Mouse (Mus musculus) mouse trophoblast stem cell (cell line): ENCODE measurements around the gene Espnl.

Experiments used
- in situ Hi-C, 2 experiments: fragments of 300-500 bp; cut with MseI, MboI; formaldehyde crosslinking; loops; 2 replicates in 1 of 2; 3 replicates in 1 of 2; pipeline ENCODE4 v1.15.1; 2025

The Espnl gene

DNA sequence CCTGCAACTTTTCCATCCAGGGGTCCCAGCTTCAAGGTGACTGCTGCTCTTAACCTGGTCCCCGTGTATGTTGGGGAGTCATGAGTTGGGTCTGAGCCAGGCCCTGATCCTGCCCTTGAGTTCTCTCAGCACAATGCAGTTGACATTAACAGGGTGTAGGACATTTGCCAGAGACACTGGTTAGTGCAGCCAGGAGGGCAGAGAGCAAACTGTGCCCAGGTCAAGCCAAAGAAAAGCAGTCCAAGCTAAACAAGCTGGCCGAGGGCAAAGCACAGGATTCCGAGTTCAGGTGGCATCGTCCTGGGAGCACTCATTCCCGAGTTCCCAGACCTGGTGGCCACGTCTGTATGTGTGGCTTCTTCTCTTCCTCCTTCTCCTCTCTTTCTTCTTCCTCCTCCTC, 4.2 kb upstream of the Espnl start:
- in situ Hi-C loops: no loop called here

- in situ Hi-C loops: no loop called here
Observed at GRCm38 (mm10) chr1:91324646-91325045, 2.8 kb downstream of the Espnl start.

GRCm38 (mm10) chr1:91325488-91326042, 3.7 kb downstream of the Espnl start:
- in situ Hi-C loops: no loop called here

DNA sequence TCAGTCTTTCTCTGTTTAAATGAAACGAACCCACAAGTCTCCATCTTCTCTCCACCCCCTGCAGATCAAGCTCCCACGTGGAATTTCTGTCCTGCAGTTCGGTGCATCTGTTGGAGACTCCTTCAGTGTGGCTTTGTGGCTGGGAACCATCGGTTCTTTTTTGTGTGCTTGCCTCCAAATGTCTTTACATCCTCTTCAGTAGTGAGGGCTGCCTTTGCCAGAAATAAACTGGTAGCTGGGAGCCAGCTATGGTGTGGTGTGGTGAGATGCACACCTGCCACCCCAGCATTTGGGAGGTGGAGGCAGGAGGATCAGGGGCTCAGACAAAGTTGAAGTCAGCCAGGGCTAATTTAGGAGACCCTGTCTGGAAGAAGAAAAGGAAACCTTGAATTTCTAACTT, 10.2 kb downstream of the Espnl start:
- in situ Hi-C loops: no loop called here

DNA sequence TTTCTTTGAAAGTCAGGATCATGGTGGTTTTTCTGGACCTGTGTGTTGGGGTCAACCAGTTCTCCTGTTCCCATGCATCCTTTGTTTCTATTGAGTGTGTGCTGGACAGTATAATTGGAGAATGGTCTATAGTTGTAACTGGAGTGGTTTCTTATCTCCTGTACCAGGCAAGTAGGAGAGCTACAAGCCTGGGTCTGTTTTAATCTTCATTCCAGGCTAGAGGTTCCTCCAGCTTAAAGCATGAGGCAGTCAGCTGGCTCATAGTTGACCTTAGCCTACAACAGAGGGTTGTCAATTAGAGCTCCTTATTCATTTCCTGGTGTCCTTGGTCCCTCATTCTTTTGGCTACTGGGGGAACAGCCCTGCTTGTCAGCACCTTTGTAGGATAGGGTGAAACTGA, 11.7 kb downstream of the Espnl start:
- in situ Hi-C loops: no loop called here

- in situ Hi-C loops: no loop called here
Observed at GRCm38 (mm10) chr1:91337355-91337754, 15.5 kb downstream of the Espnl start.

- in situ Hi-C loops: no loop called here
Observed at GRCm38 (mm10) chr1:91344001-91344400, 22.1 kb downstream of the Espnl start.

GRCm38 (mm10) chr1:91344921-91345685, 23.2 kb downstream of the Espnl start:
- in situ Hi-C loops: no loop called here

DNA sequence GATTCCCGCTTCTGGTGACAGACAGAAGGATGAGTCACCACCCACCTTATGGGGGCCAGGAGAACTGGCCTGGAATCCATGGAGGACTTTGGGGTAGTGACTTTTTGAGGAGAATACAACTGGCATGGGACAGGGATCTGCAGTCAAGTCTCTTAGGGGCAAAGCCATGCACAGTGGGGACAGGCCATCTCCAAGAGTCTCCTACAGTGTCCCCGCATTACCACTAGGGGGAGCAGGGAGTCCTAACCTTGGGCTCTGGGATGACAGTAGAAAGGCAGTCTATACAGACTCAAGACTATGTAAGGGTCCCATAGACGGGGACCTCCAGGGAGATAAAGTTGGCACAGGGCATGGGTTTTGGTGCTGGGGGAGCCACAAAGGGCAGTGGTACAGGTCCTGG, 25.0 kb downstream of the Espnl start:
- in situ Hi-C loops: no loop called here

DNA sequence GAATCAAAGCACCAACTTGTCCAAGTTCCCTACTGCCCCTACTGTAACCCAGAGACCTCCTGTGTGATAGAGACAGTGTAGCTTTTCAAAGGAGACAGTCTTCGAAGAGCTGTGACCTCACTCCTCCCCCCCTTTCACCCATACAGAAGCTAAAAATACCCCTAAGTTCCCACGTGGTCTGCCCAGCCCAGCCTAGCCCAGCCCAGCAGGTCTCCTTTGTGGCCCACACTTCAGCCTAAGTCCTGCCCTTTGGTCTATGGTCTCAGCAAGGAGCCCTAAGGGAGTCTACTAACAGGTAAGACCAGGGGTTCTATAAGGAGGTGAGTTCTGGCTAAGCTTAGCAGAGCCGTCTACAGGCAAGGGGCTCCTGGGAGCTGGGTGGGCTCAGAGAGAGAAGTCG, 29.0 kb downstream of the Espnl start, which contains the start of gene Klhl30:
Gene Klhl30 (plus strand): TSS at position 176 of the 400 bp plus-strand sequence.
- in situ Hi-C loops: no loop called here

- in situ Hi-C loops: no loop called here
Observed at GRCm38 (mm10) chr1:91351249-91351648, 29.4 kb downstream of the Espnl start.

DNA sequence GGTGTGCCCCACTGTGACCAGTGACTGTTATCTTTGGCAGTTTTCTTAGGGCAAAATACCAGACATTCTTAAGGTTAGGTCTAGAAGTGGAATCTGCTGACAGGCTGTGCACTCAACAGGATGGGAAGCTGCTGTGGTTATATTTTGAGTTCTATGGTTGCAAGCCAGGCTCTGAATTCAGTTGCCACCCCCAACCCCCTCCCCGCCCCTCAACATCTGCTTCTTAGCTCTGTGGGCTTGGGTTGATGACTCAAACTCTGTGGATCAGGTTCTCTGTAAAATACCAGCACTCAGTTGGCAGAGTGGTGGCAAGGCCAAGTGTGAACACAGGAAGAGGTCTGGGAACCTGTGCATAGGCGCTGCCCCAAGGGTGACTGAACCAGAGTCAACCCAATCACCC, 30.4 kb downstream of the Espnl start:
- in situ Hi-C loops: no loop called here

- in situ Hi-C loops: no loop called here
Observed at GRCm38 (mm10) chr1:91356105-91356504, 34.2 kb downstream of the Espnl start.

DNA sequence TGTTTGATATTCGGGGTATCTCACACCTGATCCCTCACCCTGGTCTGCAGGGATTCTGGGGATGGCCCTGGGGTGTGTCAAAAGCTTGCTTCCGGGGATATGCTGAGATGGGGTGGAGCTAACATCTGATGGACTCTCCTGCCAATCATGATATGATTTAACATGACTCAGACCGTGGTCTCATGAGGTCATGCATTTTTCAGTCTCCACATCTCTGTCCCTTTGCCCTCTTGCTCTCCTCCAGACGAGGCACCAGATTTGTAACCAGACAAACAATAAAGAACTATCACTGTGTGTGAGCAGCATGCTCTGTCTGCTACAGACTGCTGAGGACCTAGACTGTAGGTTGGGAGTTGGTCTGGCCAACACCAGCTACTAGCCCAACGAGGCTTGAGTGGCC, 40.2 kb downstream of the Espnl start:
- in situ Hi-C loops: no loop called here

GRCm38 (mm10) chr1:91364822-91365644, 43.2 kb downstream of the Espnl start:
- in situ Hi-C loops: no loop called here

- in situ Hi-C loops: no loop called here
Observed at GRCm38 (mm10) chr1:91365816-91366214, 43.9 kb downstream of the Espnl start.

GRCm38 (mm10) chr1:91366215-91367108, 44.6 kb downstream of the Espnl start, which contains the start of gene Erfe:
Gene Erfe, plus strand, starts transcription at chr1:91366430.
- in situ Hi-C loops: no loop called here

DNA sequence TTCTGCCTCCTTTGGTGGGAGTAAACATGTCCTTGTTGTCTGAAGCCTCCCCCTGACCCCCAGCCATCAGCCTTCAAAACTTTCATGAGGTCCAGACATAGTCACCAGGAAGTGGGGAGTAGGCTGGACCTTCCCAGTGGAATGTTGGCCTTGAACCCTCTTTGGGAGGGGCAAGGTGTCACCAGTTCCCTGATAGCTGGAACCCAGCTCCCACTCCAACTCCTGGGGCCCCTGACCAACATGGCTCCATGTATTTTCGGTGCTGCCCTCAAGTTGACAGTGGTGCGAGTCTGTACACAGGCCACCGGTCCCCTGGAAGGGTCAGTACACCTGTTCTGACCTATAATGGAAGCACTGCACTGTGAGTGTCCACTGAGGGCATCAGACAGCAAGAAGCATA, 45.4 kb downstream of the Espnl start:
- in situ Hi-C loops: no loop called here

DNA sequence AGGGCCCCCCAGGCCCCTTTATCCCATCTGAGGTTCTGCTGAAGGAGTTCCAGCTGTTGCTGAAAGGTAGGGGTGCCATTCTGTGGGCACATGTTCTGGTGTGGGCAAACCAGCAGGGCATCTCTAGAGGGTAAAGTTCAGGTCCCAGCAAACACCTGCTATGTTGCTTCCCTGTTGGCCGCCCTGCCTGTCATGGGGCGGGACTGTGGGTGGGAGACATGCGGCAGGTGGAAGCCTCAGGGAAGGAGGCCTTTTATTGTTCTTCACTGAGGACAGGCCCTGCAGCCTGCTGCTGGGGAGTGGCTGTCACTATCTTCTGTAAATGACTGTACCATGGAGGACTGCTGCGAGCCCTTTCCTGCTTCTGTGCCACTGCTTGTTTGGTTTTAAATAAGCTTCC, 47.5 kb downstream of the Espnl start:
- in situ Hi-C loops: no loop called here

GRCm38 (mm10) chr1:91370055-91370454, 48.2 kb downstream of the Espnl start:
- in situ Hi-C loops: no loop called here

- in situ Hi-C loops: no loop called here
Observed at GRCm38 (mm10) chr1:91373414-91373835, 51.5 kb downstream of the Espnl start.
